Mouse (Mus musculus): ENCODE results near the gene Taf3. TPM values are rescaled to one million over a fixed set of nuclear protein-coding genes. Genes with fewer than 3 reads are reported as not detected.

The Taf3 gene
- total and polyA plus RNA-seq, 3 experiments: 3.1 to 13.4 (median 6.0) TPM

GRCm38 (mm10) chr2:10051996-10052395 lies 3.6 kb upstream of the Taf3 start:
- H3K36me3 ChIP-seq (replicated peaks in 1 of 2; ENCODE audit: control insufficient read depth in 1 of 2, insufficient read depth in 1 of 2, low read length in 1 of 2): peaks cover 29 to 47% of the 10 kb centered on the region in 2 experiments

DNA sequence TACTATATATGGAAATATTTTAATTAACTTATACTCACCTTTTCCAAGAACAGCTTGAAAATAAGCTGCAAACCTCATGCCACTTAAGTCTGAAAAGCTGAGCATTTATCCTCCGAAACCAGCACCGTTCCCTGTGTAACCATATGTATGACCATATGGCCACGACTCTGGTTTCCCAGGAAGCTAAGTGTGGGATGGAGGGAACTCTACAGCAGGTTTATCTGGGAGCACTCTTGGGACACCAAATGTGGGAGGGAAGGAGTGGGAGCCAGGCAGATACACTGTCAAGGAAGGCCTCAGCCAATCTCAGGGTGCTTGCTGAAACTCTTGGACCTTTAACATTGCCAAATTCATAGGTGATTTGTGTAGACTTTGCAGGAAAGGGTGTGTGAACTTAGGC lies 2.5 kb upstream of the Taf3 start:
- Histone ChIP-seq H3K27ac (ENCODE audit: insufficient read depth, low read depth) (no peak overlapping the region), H3K4me3 (replicated peaks in 1 of 3; ENCODE audit: low read depth in 2 of 3, low read length in 2 of 3, poor library complexity in 1 of 3) (no peak overlapping the region), H3K27me3 (replicated peaks) (no peaks in the 10 kb centered on the region), H3K9ac (ENCODE audit: insufficient read depth, low read depth) (no peak overlapping the region), H3K36me3 (replicated peaks in 1 of 2; ENCODE audit: control insufficient read depth in 1 of 2, insufficient read depth in 1 of 2, low read length in 1 of 2) (peaks cover 21 to 38% of the 10 kb centered on the region in 2 experiments), H3K4me1 (ENCODE audit: control insufficient read depth in 1 of 2, insufficient read depth in 2 of 2) (peaks cover 0 to 21% of the 10 kb centered on the region in 2 experiments; a peak in 2 of 4 replicates), H3K4me2 (ENCODE audit: insufficient read depth, low read depth, poor library complexity, severe bottlenecking) (no peak overlapping the region), H3K79me2 (replicated peaks; ENCODE audit: control insufficient read depth, extremely low read depth, insufficient read depth, poor library complexity, severe bottlenecking) (peaks cover 22% of the 10 kb centered on the region), H3K9me3 (replicated peaks; ENCODE audit: low read length) (no peaks in the 10 kb centered on the region)
- dilution Hi-C loops (cut with MboI; ENCODE audit: extremely low pct_ligation_motif_present, extremely low pct_unique_long_range_greater_than_20kb, low sequenced_read_pairs): no loop called here
- TF ChIP-seq EP300 (IDR thresholded peaks at IDR 0.05; ENCODE audit: low read length): no peak
- TF ChIP-seq USF2 (conservative IDR thresholded peaks at IDR 0.05; ENCODE audit: low read depth, low read length): no peak
- TF ChIP-seq TCF12 (IDR thresholded peaks at IDR 0.05; ENCODE audit: low read depth, low read length): no peak
- no peak for TF ChIP-seq IRF4 (IDR thresholded peaks at IDR 0.05; ENCODE audit: low read depth, low read length)
- no peak for TF ChIP-seq MEF2A (IDR thresholded peaks at IDR 0.05; ENCODE audit: borderline replicate concordance, low read depth, low read length)
- no peak for TF ChIP-seq SMC3 (IDR thresholded peaks at IDR 0.05; ENCODE audit: low read depth, low read length)
- TF ChIP-seq BHLHE40 (IDR thresholded peaks at IDR 0.05; ENCODE audit: low read depth, low read length): no peak
- TF ChIP-seq CTCF (conservative IDR thresholded peaks at IDR 0.05 in 1 of 2, IDR thresholded peaks at IDR 0.05 in 1 of 2; ENCODE audit: low read depth in 2 of 2, low read length in 2 of 2): no peak
- no peak for TF ChIP-seq KAT2A (IDR thresholded peaks at IDR 0.05; ENCODE audit: insufficient replicate concordance, low read length)
- no peak for TF ChIP-seq ZNF384 (IDR thresholded peaks at IDR 0.05; ENCODE audit: low read depth, low read length)
- TF ChIP-seq ZMIZ1 (IDR thresholded peaks at IDR 0.05; ENCODE audit: low read depth, low read length): no peak
- no peak for TF ChIP-seq RCOR1 (conservative IDR thresholded peaks at IDR 0.05; ENCODE audit: low read depth, low read length)
- TF ChIP-seq MAX (IDR thresholded peaks at IDR 0.05; ENCODE audit: low read length): no peak
- TF ChIP-seq USF1 (IDR thresholded peaks at IDR 0.05; ENCODE audit: low read depth, low read length): no peak
- DNase-seq (ENCODE audit: extremely low read depth): no peak
- in situ Hi-C loops (cut with MboI; ENCODE audit: low pct_ligation_motif_present, low pct_unique_long_range_greater_than_20kb, low sequenced_read_pairs): no loop called here

More at GRCm38 (mm10) chr2:10051996-10052395, 3.6 kb upstream of the Taf3 start:
- peaks cover 14% of the 10 kb centered on the region; the same call in 1 of the 2 replicates for H3K79me2 ChIP-seq (replicated peaks; ENCODE audit: control insufficient read depth, extremely low read depth, insufficient read depth, poor library complexity, severe bottlenecking)
- H3K27ac ChIP-seq (ENCODE audit: insufficient read depth, low read depth): no peak overlapping the region
- no peaks in the 10 kb centered on the region for H3K27me3 ChIP-seq (replicated peaks)
- dilution Hi-C loops (cut with MboI; ENCODE audit: extremely low pct_ligation_motif_present, extremely low pct_unique_long_range_greater_than_20kb, low sequenced_read_pairs) (no loop called here), in situ Hi-C loops (cut with MboI; ENCODE audit: low pct_ligation_motif_present, low pct_unique_long_range_greater_than_20kb, low sequenced_read_pairs) (no loop called here)
- no peak overlapping the region for H3K9ac ChIP-seq (ENCODE audit: insufficient read depth, low read depth)
- TF ChIP-seq PAX5 (IDR thresholded peaks at IDR 0.05; ENCODE audit: low read length) (no peak), E2F4 (IDR thresholded peaks at IDR 0.05; ENCODE audit: insufficient replicate concordance, low read depth, low read length) (no peak), JUN (IDR thresholded peaks at IDR 0.05; ENCODE audit: insufficient read depth, low read depth, low read length) (no peak), ZKSCAN1 (IDR thresholded peaks at IDR 0.05; ENCODE audit: borderline replicate concordance, low read depth, low read length) (no peak), JUND (conservative IDR thresholded peaks at IDR 0.05; ENCODE audit: low read depth, low read length) (no peak), KAT2A (IDR thresholded peaks at IDR 0.05; ENCODE audit: insufficient replicate concordance, low read length) (no peak), CHD2 (IDR thresholded peaks at IDR 0.05; ENCODE audit: low read length) (no peak), CHD1 (IDR thresholded peaks at IDR 0.05; ENCODE audit: low read depth, low read length) (no peak), TCF12 (IDR thresholded peaks at IDR 0.05; ENCODE audit: low read depth, low read length) (no peak), ZNF384 (IDR thresholded peaks at IDR 0.05; ENCODE audit: low read depth, low read length) (no peak), POLR2AphosphoS2 (IDR thresholded peaks at IDR 0.05; ENCODE audit: low read depth, low read length) (no peak), ETS1 (conservative IDR thresholded peaks at IDR 0.05; ENCODE audit: low read depth, low read length) (no peak), MYC (IDR thresholded peaks at IDR 0.05; ENCODE audit: low read depth, low read length) (no peak), UBTF (IDR thresholded peaks at IDR 0.05; ENCODE audit: low read depth, low read length) (no peak), GABPA (IDR thresholded peaks at IDR 0.05; ENCODE audit: insufficient replicate concordance, low read depth, low read length) (no peak), SMC3 (IDR thresholded peaks at IDR 0.05; ENCODE audit: low read depth, low read length) (no peak), CTCF (conservative IDR thresholded peaks at IDR 0.05 in 1 of 2, IDR thresholded peaks at IDR 0.05 in 1 of 2; ENCODE audit: low read depth in 2 of 2, low read length in 2 of 2) (no peak), ELF1 (IDR thresholded peaks at IDR 0.05; ENCODE audit: low read depth, low read length) (no peak)
- H3K4me1 ChIP-seq (ENCODE audit: control insufficient read depth in 1 of 2, insufficient read depth in 2 of 2): peaks cover 0 to 11% of the 10 kb centered on the region in 2 experiments; a peak in 1 of 4 replicates
- H3K4me2 ChIP-seq (ENCODE audit: insufficient read depth, low read depth, poor library complexity, severe bottlenecking): no peak overlapping the region
- no peaks in the 10 kb centered on the region for H3K9me3 ChIP-seq (replicated peaks; ENCODE audit: low read length)
- no peak overlapping the region for H3K4me3 ChIP-seq (replicated peaks in 1 of 3; ENCODE audit: low read depth in 2 of 3, low read length in 2 of 3, poor library complexity in 1 of 3)
- DNase-seq (ENCODE audit: extremely low read depth): no peak
